Mouse (Mus musculus) layer of hippocampus, postnatal 36 days (tissue): ENCODE measurements around the gene Gpat3. TPM values are rescaled to one million over a fixed set of nuclear protein-coding genes. Genes with fewer than 3 reads are reported as not detected.

Source experiments
- DNase-seq, 2 experiments: peaks; one replicate each; pipeline ENCODE4 v3.0.0; 2022
- total RNA-seq, 2 experiments: library from RNA; stranded (reverse); gene quantifications; 2 replicates each; pipeline ENCODE4 v1.2.3; 2021

The Gpat3 gene
- total RNA-seq, 2 experiments from 2014 or later = 1.6 to 2.2 TPM

GRCm38 (mm10) chr5:100916416-100916815 lies 70.9 kb downstream of the Gpat3 start:
- no peak for DNase-seq

- DNase-seq = peak; percentile 55 to 60
Measured at GRCm38 (mm10) chr5:100917252-100917774, 71.8 kb downstream of the Gpat3 start.

- DNase-seq = peak in 1 of 2 experiments; percentile 51
Measured at GRCm38 (mm10) chr5:100919069-100919468, 73.6 kb downstream of the Gpat3 start.

GRCm38 (mm10) chr5:100929698-100930097 lies 84.2 kb downstream of the Gpat3 start:
- no peak for DNase-seq

- DNase-seq = no peak
Measured at GRCm38 (mm10) chr5:100943716-100944115, 98.2 kb downstream of the Gpat3 start.

- no peak for DNase-seq
Measured at GRCm38 (mm10) chr5:100945336-100945735, 99.8 kb downstream of the Gpat3 start.

Other genes starting within 250 kb of the Gpat3 start
- gene Coq2, start 170.6 kb upstream of the Gpat3 start, total RNA-seq = 10 to 100 TPM; 76.4 to 83.5 TPM
- gene Hpse, start 126.0 kb upstream of the Gpat3 start, total RNA-seq = under 1 TPM; 0.60 to 0.73 TPM
- gene Helq, start 47.1 kb upstream of the Gpat3 start, total RNA-seq = 10 to 100 TPM; 19.7 to 19.9 TPM
- 10 to 100 TPM; 60.3 to 63.6 TPM for gene Mrps18c, start 47.1 kb upstream of the Gpat3 start, total RNA-seq
- gene Abraxas1, start 24.7 kb upstream of the Gpat3 start, total RNA-seq = 1 to 10 TPM; 6.0 to 7.1 TPM